Mouse (Mus musculus) stomach, embryonic 14.5 days (tissue): ENCODE results near the gene Echdc2. TPM values are rescaled to one million over a fixed set of nuclear protein-coding genes. Genes with fewer than 3 reads are reported as not detected.

ENCODE experiments used
- ATAC-seq: fragments of 200-750 bp; cut with Nextera tagmentation; 2 replicates; pipeline ENCODE4 v1.8.0; 2017; ENCODE audit warnings: low read depth, moderate TSS enrichment; ENCODE audit not compliant: insufficient number of reproducible peaks, insufficient read depth, low FRiP score
- H3K27ac ChIP-seq: fragments of 300-500 bp; sonication (generic); 2 replicates; pipeline ENCODE4 v1.5.1; 2014; ENCODE audit warnings: mild to moderate bottlenecking, low read length, moderate library complexity, mixed read lengths
- H3K27me3 ChIP-seq: fragments of 300-500 bp; sonication (generic); 2 replicates; pipeline ENCODE4 v1.6.1; 2014; ENCODE audit warnings: low read length, control low read depth, mixed read lengths; ENCODE audit not compliant: control insufficient read depth, insufficient read depth
- H3K36me3 ChIP-seq: fragments of 300-500 bp; sonication (generic); 2 replicates; pipeline ENCODE4 v1.6.1; 2014; ENCODE audit warnings: mild to moderate bottlenecking, control low read depth, low read length, moderate library complexity, mixed read lengths; ENCODE audit not compliant: control insufficient read depth, insufficient read depth
- H3K4me1 ChIP-seq: fragments of 300-500 bp; sonication (generic); 2 replicates; pipeline ENCODE4 v1.6.1; 2014; ENCODE audit warnings: low read length, control low read depth, mixed read lengths; ENCODE audit not compliant: control insufficient read depth, insufficient read depth
- H3K4me2 ChIP-seq: fragments of 300-500 bp; sonication (generic); replicated peaks from 2 replicates; pipeline ENCODE4 v1.6.1; 2014; ENCODE audit warnings: low read depth, low read length, control low read depth
- H3K4me3 ChIP-seq: fragments of 300-500 bp; sonication (generic); 2 replicates; pipeline ENCODE4 v1.5.1; 2014; ENCODE audit warnings: low read depth, low read length, control low read depth
- H3K9ac ChIP-seq: fragments of 300-500 bp; sonication (generic); replicated peaks from 2 replicates; pipeline ENCODE4 v1.6.1; 2014; ENCODE audit warnings: low read depth, mild to moderate bottlenecking, control low read depth, low read length, moderate library complexity, mixed read lengths
- H3K9me3 ChIP-seq: fragments of 300-500 bp; sonication (generic); 2 replicates; pipeline ENCODE4 v1.6.1; 2016; ENCODE audit warnings: low read depth, low read length, control low read depth; ENCODE audit not compliant: control insufficient read depth
- WGBS: fragments of 180-500 bp; shearing (Covaris S2); extraction: QIAGEN DNeasy Blood & Tissue Kit; methylation state at CpG from one replicate; pipeline ENCODE4 v1.1.7; 2014; 5-methylcytosine and 5-hydroxymethylcytosine counted together
- polyA plus RNA-seq: library from polyadenylated mRNA; unstranded; fragments of >200 nt; fragmentation: Nextera tagmentation; extraction: Ambion mirVana; gene quantifications from 2 replicates; pipeline ENCODE4 v1.2.1, GENCODE M21; 2014

Gene Echdc2
- 36.0 and 40.5 TPM in 2 replicates for polyA plus RNA-seq

- no peaks in the 10 kb centered on the region for H3K36me3 ChIP-seq
- 0 out of 2 replicates have a peak, but pooled peaks have one; percentile 49 for ATAC-seq
- no peaks in the 10 kb centered on the region for H3K4me1 ChIP-seq
- H3K4me2 ChIP-seq = peak within 1 kb of the TSS; percentile 83
- under 1% methylated on average over 43 of the region's 43 CpGs for WGBS
- no peaks in the 10 kb centered on the region for H3K9me3 ChIP-seq
- peak within 1 kb of the TSS; percentile 23; the same call in 1 of the 2 replicates for H3K9ac ChIP-seq
- peak within 1 kb of the TSS; percentile 61 for H3K4me3 ChIP-seq
- H3K27me3 ChIP-seq = no peaks in the 10 kb centered on the region
- H3K27ac ChIP-seq = no peak within 1 kb of the TSS
These were observed at the start of gene Echdc2 for GRCm38 (mm10) chr4:108165152-108165895. Gene Echdc2, plus strand, starts transcription at chr4:108165437.

GRCm38 (mm10) chr4:108116466-108116865 is 48.8 kb upstream of the Echdc2 start:
- 85% methylated on average over 2 of the region's 2 CpGs for WGBS
- Histone ChIP-seq H3K4me3 (no peak overlapping the region), H3K27ac (no peak overlapping the region), H3K27me3 (no peaks in the 10 kb centered on the region), H3K4me2 (no peak overlapping the region), H3K4me1 (no peaks in the 10 kb centered on the region), H3K9ac (no peak overlapping the region), H3K9me3 (no peaks in the 10 kb centered on the region), H3K36me3 (no peaks in the 10 kb centered on the region)
- ATAC-seq = no peak

- WGBS = 89% methylated on average over 8 of the region's 8 CpGs
- Histone ChIP-seq H3K9me3 (no peaks in the 10 kb centered on the region), H3K27me3 (no peaks in the 10 kb centered on the region), H3K4me3 (no peak overlapping the region), H3K9ac (no peak overlapping the region), H3K4me2 (no peak overlapping the region), H3K36me3 (no peaks in the 10 kb centered on the region), H3K27ac (no peak overlapping the region), H3K4me1 (no peaks in the 10 kb centered on the region)
- ATAC-seq = no peak
These were observed 47.7 kb upstream of the Echdc2 start for GRCm38 (mm10) chr4:108117488-108117887.

- Histone ChIP-seq H3K9me3 (no peaks in the 10 kb centered on the region), H3K27ac (no peak overlapping the region), H3K4me3 (peak overlapping the region; percentile 51), H3K4me1 (no peaks in the 10 kb centered on the region), H3K4me2 (peak overlapping the region; percentile 37), H3K9ac (peak overlapping the region; percentile 10), H3K27me3 (no peaks in the 10 kb centered on the region), H3K36me3 (no peaks in the 10 kb centered on the region)
- 13% methylated on average over 43 of the region's 45 CpGs for WGBS
- peak; percentile 84 for ATAC-seq
These were observed 47.0 kb upstream of the Echdc2 start for GRCm38 (mm10) chr4:108117924-108118876.

GRCm38 (mm10) chr4:108124104-108124503 is 41.1 kb upstream of the Echdc2 start:
- no peaks in the 10 kb centered on the region for H3K36me3 ChIP-seq
- no peaks in the 10 kb centered on the region for H3K27me3 ChIP-seq
- H3K27ac ChIP-seq = no peak overlapping the region
- no peak overlapping the region for H3K9ac ChIP-seq
- no peaks in the 10 kb centered on the region for H3K4me1 ChIP-seq
- no peak overlapping the region for H3K4me3 ChIP-seq
- no peaks in the 10 kb centered on the region for H3K9me3 ChIP-seq
- H3K4me2 ChIP-seq = no peak overlapping the region
- 94% methylated on average over 1 of the region's 1 CpGs for WGBS
- ATAC-seq = no peak

- Histone ChIP-seq H3K4me3 (no peak overlapping the region), H3K27me3 (no peaks in the 10 kb centered on the region), H3K27ac (no peak overlapping the region), H3K4me2 (no peak overlapping the region), H3K36me3 (no peaks in the 10 kb centered on the region), H3K9ac (no peak overlapping the region), H3K9me3 (no peaks in the 10 kb centered on the region), H3K4me1 (no peaks in the 10 kb centered on the region)
- WGBS = 79% methylated on average over 4 of the region's 4 CpGs
- ATAC-seq = no peak
These were observed 39.0 kb upstream of the Echdc2 start for GRCm38 (mm10) chr4:108126260-108126659.

GRCm38 (mm10) chr4:108127516-108127915 is 37.7 kb upstream of the Echdc2 start:
- ATAC-seq = no peak
- WGBS = 84% methylated on average over 5 of the region's 5 CpGs
- Histone ChIP-seq H3K36me3 (no peaks in the 10 kb centered on the region), H3K4me2 (no peak overlapping the region), H3K27ac (no peak overlapping the region), H3K9ac (no peak overlapping the region), H3K4me1 (no peaks in the 10 kb centered on the region), H3K9me3 (no peaks in the 10 kb centered on the region), H3K4me3 (no peak overlapping the region), H3K27me3 (no peaks in the 10 kb centered on the region)

GRCm38 (mm10) chr4:108128339-108128738 is 36.9 kb upstream of the Echdc2 start:
- Histone ChIP-seq H3K9me3 (no peaks in the 10 kb centered on the region), H3K9ac (no peak overlapping the region), H3K27ac (no peak overlapping the region), H3K36me3 (no peaks in the 10 kb centered on the region), H3K4me2 (no peak overlapping the region), H3K27me3 (no peaks in the 10 kb centered on the region), H3K4me3 (no peak overlapping the region), H3K4me1 (no peaks in the 10 kb centered on the region)
- no peak for ATAC-seq
- WGBS = 95% methylated on average over 2 of the region's 2 CpGs
